Mouse (Mus musculus): ENCODE measurements around the gene Taok3. TPM values are rescaled to one million over a fixed set of nuclear protein-coding genes. Genes with fewer than 3 reads are reported as not detected.
A peak's percentile ranks its signal among the peaks of the same experiment; 100 is the strongest.

Taok3 gene
- polyA plus RNA-seq, 1 experiment = 11.1 TPM

GRCm38 (mm10) chr5:117138295-117138988 lies 18.5 kb downstream of the Taok3 start:
- TF ChIP-seq POLR2A (IDR thresholded peaks at IDR 0.05; ENCODE audit: low read depth, low read length) (no peak), CTCF (conservative IDR thresholded peaks at IDR 0.05; ENCODE audit: insufficient read depth, insufficient read length, low read depth, low read length) (no peak)
- WGBS = 61% methylated on average over 11 of the region's 11 CpGs
- no peak for DNase-seq
- Histone ChIP-seq H3K36me3 (ENCODE audit: control insufficient read depth, insufficient read depth, low read length) (no peaks in the 10 kb centered on the region), H3K4me3 (ENCODE audit: insufficient read depth, low read depth, low read length) (no peak overlapping the region), H3K4me1 (ENCODE audit: control insufficient read depth, insufficient read depth, low read length) (peaks cover 9% of the 10 kb centered on the region; the same call in 1 of the 2 replicates), H3K27me3 (replicated peaks; ENCODE audit: control insufficient read depth, insufficient read depth, low read length) (no peaks in the 10 kb centered on the region), H3K27ac (ENCODE audit: insufficient read depth, low read depth, low read length) (no peak overlapping the region)

GRCm38 (mm10) chr5:117139822-117140221 lies 19.9 kb downstream of the Taok3 start:
- 83% methylated on average over 8 of the region's 8 CpGs for WGBS
- H3K36me3 ChIP-seq (ENCODE audit: control insufficient read depth, insufficient read depth, low read length) = no peaks in the 10 kb centered on the region
- H3K4me3 ChIP-seq (ENCODE audit: insufficient read depth, low read depth, low read length) = no peak overlapping the region
- peaks cover 7% of the 10 kb centered on the region; the same call in 1 of the 2 replicates for H3K4me1 ChIP-seq (ENCODE audit: control insufficient read depth, insufficient read depth, low read length)
- TF ChIP-seq POLR2A (IDR thresholded peaks at IDR 0.05; ENCODE audit: low read depth, low read length) (no peak), CTCF (conservative IDR thresholded peaks at IDR 0.05; ENCODE audit: insufficient read depth, insufficient read length, low read depth, low read length) (no peak)
- H3K27me3 ChIP-seq (replicated peaks; ENCODE audit: control insufficient read depth, insufficient read depth, low read length) = no peaks in the 10 kb centered on the region
- no peak for DNase-seq
- H3K27ac ChIP-seq (ENCODE audit: insufficient read depth, low read depth, low read length) = no peak overlapping the region

DNA sequence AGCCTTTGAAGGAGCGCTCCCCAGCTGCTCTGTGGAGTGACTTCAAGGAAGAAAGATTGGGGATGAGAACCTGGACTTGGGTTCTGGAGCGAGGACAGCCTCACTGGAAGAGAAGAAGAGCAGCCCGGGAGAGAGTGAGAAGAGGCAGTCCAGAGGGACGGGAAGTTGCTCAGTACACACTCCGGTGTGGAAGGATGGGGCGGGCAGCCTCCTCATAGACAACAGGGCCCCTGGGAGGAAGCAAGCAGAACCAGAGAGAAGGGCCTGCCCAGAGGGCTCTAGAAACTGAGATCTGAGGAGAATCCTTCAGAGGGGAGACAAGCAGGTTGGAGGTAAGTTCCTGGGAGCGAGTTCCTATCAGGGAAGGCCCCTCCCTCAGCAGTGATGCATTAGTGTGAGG lies 20.4 kb downstream of the Taok3 start:
- 71% methylated on average over 7 of the region's 7 CpGs for WGBS

DNA sequence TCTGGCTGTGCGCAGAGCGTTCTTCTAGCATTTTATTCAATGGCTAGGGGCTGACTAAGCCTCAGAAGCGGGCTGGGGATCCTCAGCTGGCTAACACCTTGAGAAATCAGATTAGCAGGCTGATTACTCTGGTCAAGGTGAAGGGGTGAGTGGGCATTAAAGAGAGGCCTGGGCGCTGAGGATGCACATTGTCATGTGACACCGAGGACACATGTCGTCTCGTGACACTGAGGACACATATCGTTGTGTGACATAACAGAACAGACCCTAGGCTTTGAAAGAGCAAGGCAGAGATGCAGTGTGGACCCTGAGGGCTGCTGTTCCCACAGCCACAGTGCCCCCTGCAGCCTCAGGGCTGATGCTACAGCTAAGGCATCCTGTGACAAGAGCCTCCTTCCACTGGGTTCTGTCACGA lies 23.8 kb downstream of the Taok3 start:
- Histone ChIP-seq H3K4me3 (ENCODE audit: insufficient read depth, low read depth, low read length) (no peak overlapping the region), H3K27me3 (replicated peaks; ENCODE audit: control insufficient read depth, insufficient read depth, low read length) (no peaks in the 10 kb centered on the region), H3K27ac (ENCODE audit: insufficient read depth, low read depth, low read length) (no peak overlapping the region), H3K4me1 (ENCODE audit: control insufficient read depth, insufficient read depth, low read length) (no peaks in the 10 kb centered on the region), H3K36me3 (ENCODE audit: control insufficient read depth, insufficient read depth, low read length) (no peaks in the 10 kb centered on the region)
- no peak for DNase-seq
- TF ChIP-seq CTCF (conservative IDR thresholded peaks at IDR 0.05; ENCODE audit: insufficient read depth, insufficient read length, low read depth, low read length) (peak; percentile 75), POLR2A (IDR thresholded peaks at IDR 0.05; ENCODE audit: low read depth, low read length) (no peak)
- WGBS = 52% methylated on average over 9 of the region's 9 CpGs

More for the DNA sequence above, 20.4 kb downstream of the Taok3 start:
- Histone ChIP-seq H3K27ac (ENCODE audit: insufficient read depth, low read depth, low read length) (no peak overlapping the region), H3K27me3 (replicated peaks; ENCODE audit: control insufficient read depth, insufficient read depth, low read length) (no peaks in the 10 kb centered on the region), H3K4me1 (ENCODE audit: control insufficient read depth, insufficient read depth, low read length) (peaks cover 6% of the 10 kb centered on the region; the same call in 1 of the 2 replicates), H3K4me3 (ENCODE audit: insufficient read depth, low read depth, low read length) (no peak overlapping the region), H3K36me3 (ENCODE audit: control insufficient read depth, insufficient read depth, low read length) (no peaks in the 10 kb centered on the region)
- no peak for DNase-seq
- TF ChIP-seq CTCF (conservative IDR thresholded peaks at IDR 0.05; ENCODE audit: insufficient read depth, insufficient read length, low read depth, low read length) (no peak), POLR2A (IDR thresholded peaks at IDR 0.05; ENCODE audit: low read depth, low read length) (no peak)

DNA sequence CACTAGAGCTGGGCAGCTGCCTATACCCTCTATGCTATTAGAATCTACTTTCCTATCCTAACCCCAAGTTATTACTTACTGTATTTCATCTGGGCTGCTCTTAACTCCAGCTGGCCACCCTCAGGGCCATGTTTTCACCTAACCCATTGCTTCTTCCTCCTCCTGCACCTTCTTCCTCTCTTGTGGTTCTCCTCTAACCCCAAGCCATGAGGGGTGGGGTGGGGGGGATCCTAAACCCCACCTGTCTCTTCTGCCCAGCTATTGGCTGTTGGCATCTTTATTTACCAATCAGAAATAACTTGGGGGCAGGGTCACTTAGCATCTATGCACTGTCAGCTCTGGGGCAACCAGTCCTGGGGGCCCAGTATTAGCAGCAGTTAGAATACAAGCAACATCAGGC lies 26.2 kb downstream of the Taok3 start:
- Histone ChIP-seq H3K4me1 (ENCODE audit: control insufficient read depth, insufficient read depth, low read length) (no peaks in the 10 kb centered on the region), H3K27me3 (replicated peaks; ENCODE audit: control insufficient read depth, insufficient read depth, low read length) (no peaks in the 10 kb centered on the region), H3K27ac (ENCODE audit: insufficient read depth, low read depth, low read length) (no peak overlapping the region), H3K4me3 (ENCODE audit: insufficient read depth, low read depth, low read length) (no peak overlapping the region), H3K36me3 (ENCODE audit: control insufficient read depth, insufficient read depth, low read length) (no peaks in the 10 kb centered on the region)
- TF ChIP-seq CTCF (conservative IDR thresholded peaks at IDR 0.05; ENCODE audit: insufficient read depth, insufficient read length, low read depth, low read length) (no peak), POLR2A (IDR thresholded peaks at IDR 0.05; ENCODE audit: low read depth, low read length) (no peak)
- no peak for DNase-seq

GRCm38 (mm10) chr5:117147187-117148095 lies 27.5 kb downstream of the Taok3 start:
- Histone ChIP-seq H3K36me3 (ENCODE audit: control insufficient read depth, insufficient read depth, low read length) (no peaks in the 10 kb centered on the region), H3K27ac (ENCODE audit: insufficient read depth, low read depth, low read length) (no peak overlapping the region), H3K4me3 (ENCODE audit: insufficient read depth, low read depth, low read length) (no peak overlapping the region), H3K4me1 (ENCODE audit: control insufficient read depth, insufficient read depth, low read length) (no peaks in the 10 kb centered on the region), H3K27me3 (replicated peaks; ENCODE audit: control insufficient read depth, insufficient read depth, low read length) (no peaks in the 10 kb centered on the region)
- 92% methylated on average over 16 of the region's 16 CpGs for WGBS
- no peak for TF ChIP-seq POLR2A (IDR thresholded peaks at IDR 0.05; ENCODE audit: low read depth, low read length)
- peak; percentile 13; the same call in 1 of the 2 replicates for TF ChIP-seq CTCF (conservative IDR thresholded peaks at IDR 0.05; ENCODE audit: insufficient read depth, insufficient read length, low read depth, low read length)
- DNase-seq = no peak

Measured in kidney, adult 2 months (tissue).